Mouse (Mus musculus) erythroblast, embryonic 14.5 days (primary cell): ENCODE results near the gene Ky. TPM values are rescaled to one million over a fixed set of nuclear protein-coding genes. Genes with fewer than 3 reads are reported as not detected.

ENCODE experiments used
- H3K27me3 ChIP-seq: 2 replicates; pipeline ENCODE4 v1.6.1; 2012; ENCODE audit warnings: inconsistent platforms; ENCODE audit not compliant: control insufficient read depth
- H3K36me3 ChIP-seq: 2 replicates; pipeline ENCODE4 v1.6.1; 2012; ENCODE audit warnings: mild to moderate bottlenecking, inconsistent platforms; ENCODE audit not compliant: control insufficient read depth
- H3K4me1 ChIP-seq: 2 replicates; pipeline ENCODE4 v1.6.1; 2012; ENCODE audit warnings: inconsistent platforms; ENCODE audit not compliant: control insufficient read depth
- H3K4me3 ChIP-seq: replicated peaks from 2 replicates; pipeline ENCODE3; 2012; ENCODE audit warnings: moderate library complexity, mild to moderate bottlenecking, inconsistent platforms
- H3K9me3 ChIP-seq: 2 replicates; pipeline ENCODE4 v1.6.1; 2012; ENCODE audit warnings: low read length, inconsistent platforms, mixed read lengths; ENCODE audit not compliant: control insufficient read depth
- GATA1 ChIP-seq: IDR thresholded peaks from 2 replicates; pipeline ENCODE4 v1.6.1; 2012; ENCODE audit warnings: low read length, inconsistent platforms, mixed read lengths
- TAL1 ChIP-seq: IDR thresholded peaks from 3 replicates; pipeline ENCODE4 v1.6.1; 2012; ENCODE audit warnings: low read length, inconsistent platforms, mixed read lengths
- polyA plus RNA-seq: library from polyadenylated mRNA; stranded (reverse); fragments of >175 nt; gene quantifications from 2 replicates; pipeline ENCODE4 v1.2.3, GENCODE M21; 2012

Ky gene
- polyA plus RNA-seq, 1 experiment = not detected

DNA sequence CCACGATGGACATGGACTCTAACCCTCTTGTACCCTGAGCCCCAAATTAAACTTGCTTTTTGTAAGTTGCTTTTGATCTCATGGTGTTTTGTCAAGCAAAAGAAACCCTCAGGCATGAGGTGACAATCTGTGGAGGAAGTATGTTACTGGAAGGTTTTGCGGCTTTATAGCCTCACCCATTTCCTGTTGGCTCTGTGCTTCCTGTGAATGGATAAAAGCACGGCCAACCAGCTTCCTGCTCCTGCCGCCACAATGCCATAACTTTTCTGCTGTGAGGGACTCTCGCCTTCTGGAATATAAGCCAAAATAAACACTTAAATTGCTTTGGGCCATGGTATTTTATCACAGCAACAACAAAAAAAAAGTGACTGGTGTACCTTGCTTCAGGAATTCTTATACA is 71.9 kb downstream of the Ky start:
- Histone ChIP-seq H3K27me3 (no peaks in the 10 kb centered on the region), H3K36me3 (no peaks in the 10 kb centered on the region), H3K9me3 (no peaks in the 10 kb centered on the region; the same call in 1 of the 2 replicates), H3K4me1 (no peaks in the 10 kb centered on the region), H3K4me3 (no peak overlapping the region)
- TF ChIP-seq TAL1 (no peak), GATA1 (no peak)

DNA sequence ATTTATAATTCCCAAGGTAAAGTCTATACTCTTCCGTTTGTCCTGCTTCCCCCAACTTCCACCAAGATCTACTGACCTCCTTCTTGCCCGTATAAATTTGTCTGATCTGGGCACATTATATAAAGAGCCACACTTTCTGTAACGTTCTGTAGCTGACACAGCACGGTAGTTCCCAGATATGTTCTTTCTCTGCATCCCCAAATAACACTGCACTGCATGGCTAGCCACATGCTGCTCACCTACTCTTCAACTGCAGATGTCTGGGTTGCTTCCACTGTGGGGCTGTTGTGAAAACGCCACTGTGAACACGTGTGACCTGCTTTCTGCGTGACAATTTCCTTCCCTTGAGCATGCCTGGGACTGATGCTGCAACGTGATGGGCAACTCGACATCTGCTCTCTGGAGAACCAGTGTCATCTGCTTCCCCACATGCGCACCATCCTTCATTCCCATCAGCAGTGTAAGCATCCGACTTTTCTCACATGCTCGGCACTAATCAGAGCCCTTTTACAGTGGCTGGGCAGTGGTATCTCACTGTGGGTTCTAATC is 76.4 kb downstream of the Ky start:
- TF ChIP-seq TAL1 (no peak), GATA1 (no peak)
- no peaks in the 10 kb centered on the region for H3K27me3 ChIP-seq
- peaks cover 24% of the 10 kb centered on the region for H3K36me3 ChIP-seq
- H3K4me1 ChIP-seq = no peaks in the 10 kb centered on the region
- H3K9me3 ChIP-seq = no peaks in the 10 kb centered on the region; the same call in 1 of the 2 replicates
- no peak overlapping the region for H3K4me3 ChIP-seq

DNA sequence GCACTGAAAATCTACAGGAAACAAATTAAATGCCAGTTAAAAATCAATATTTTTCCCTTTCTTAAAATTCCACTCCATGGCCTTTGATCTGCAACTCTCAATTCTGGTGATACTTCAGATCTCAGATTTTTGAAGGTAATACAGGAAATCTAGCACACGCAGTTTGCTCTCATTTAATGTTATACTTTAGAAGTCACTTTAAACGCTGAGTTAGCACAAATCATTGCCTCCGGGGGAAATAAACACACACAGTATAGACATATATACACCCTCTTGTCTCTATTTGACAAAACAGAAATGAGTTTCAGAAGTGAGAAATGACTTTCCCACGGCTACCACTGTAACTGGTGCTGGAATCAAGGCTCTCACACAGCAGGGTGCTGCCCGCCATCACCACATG is 81.8 kb downstream of the Ky start:
- TF ChIP-seq TAL1 (no peak), GATA1 (no peak)
- H3K27me3 ChIP-seq = no peaks in the 10 kb centered on the region
- H3K36me3 ChIP-seq = peaks cover 40% of the 10 kb centered on the region
- H3K4me3 ChIP-seq = no peak overlapping the region
- no peaks in the 10 kb centered on the region for H3K4me1 ChIP-seq
- H3K9me3 ChIP-seq = no peaks in the 10 kb centered on the region

DNA sequence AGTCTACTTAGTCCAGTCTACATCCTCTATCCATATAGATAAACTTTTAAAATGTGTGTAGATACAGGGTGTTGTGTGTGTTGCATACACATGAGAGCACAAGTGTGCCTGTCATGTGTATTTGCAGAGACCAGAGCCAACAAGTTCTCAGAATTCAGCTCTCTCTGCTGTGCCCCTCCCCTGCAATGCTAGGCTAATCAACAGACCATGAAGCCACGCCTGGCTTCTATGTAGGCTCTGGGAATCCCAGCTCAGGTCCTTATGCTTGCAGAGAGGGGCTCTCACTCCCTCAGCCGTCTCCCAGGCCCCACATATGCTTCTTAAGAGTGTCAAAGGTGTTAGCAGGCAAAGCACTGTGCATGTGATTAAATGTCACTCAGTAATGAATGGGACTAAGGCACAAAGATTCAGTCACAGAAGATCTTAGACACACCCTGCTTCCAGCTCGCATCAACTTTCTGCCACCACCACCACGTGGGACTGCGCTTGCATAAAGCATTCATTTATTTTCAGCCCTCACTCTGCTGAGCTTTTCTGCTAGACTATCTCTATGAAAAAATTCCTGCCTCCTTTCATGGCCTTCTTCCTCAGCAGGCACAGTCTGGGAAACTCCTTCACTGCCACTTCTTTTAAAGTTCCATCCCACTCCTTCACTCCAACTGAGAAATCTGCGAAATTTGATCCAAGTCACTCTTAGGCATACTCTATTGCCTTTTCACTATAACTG is 89.3 kb downstream of the Ky start:
- no peak overlapping the region for H3K4me3 ChIP-seq
- TF ChIP-seq TAL1 = no peak
- TF ChIP-seq GATA1 = no peak
- H3K27me3 ChIP-seq = no peaks in the 10 kb centered on the region
- no peaks in the 10 kb centered on the region for H3K9me3 ChIP-seq
- peaks cover 44% of the 10 kb centered on the region for H3K36me3 ChIP-seq
- no peaks in the 10 kb centered on the region for H3K4me1 ChIP-seq

Other genes starting within 250 kb of the Ky start
- gene Ephb1, start 151.1 kb upstream of the Ky start, polyA plus RNA-seq = not detected in 2 replicates
- gene Anapc13, start 120.5 kb downstream of the Ky start, polyA plus RNA-seq = 5.9 and 9.6 TPM in 2 replicates
- gene Cep63, start 120.8 kb downstream of the Ky start, polyA plus RNA-seq = 1.4 and 2.3 TPM in 2 replicates
- 0.03 TPM in 2 replicates for gene Amotl2, start 210.9 kb downstream of the Ky start, polyA plus RNA-seq